Mouse (Mus musculus): ENCODE results near the gene Prdm12.

The Prdm12 gene

DNA sequence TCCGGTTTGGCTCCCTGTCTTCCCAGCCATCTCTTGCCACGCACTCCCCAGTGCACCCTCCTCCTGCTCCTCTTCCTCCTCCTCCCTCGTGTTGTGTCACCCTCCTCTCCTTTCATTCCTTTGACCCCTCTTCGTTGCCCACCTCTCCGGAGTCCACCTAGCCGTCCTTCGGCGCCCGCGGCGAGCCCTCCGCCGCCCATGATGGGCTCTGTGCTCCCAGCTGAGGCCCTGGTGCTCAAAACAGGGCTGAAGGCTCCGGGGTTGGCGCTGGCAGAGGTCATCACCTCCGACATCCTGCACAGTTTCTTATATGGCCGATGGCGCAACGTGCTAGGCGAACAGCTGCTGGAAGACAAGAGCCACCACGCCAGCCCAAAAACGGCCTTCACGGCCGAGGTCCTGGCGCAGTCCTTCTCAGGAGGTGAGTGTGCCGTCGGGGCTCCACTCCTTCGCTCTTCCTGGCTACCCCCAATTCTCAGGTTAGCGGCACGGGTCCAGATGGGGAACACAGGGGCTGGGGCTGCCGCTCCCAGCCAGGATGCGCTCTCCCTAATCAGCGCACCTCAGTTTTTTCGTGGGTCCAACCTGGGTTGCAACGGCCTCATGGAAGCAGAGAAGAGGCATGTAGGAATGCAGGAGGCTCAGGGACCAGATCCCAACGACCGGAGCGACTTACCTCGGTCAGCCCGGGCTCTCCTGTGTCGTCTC is at the start of gene Prdm12:
Gene Prdm12, plus strand, starts transcription at position 137 of the 708 bp plus-strand sequence.
- in situ Hi-C loops (cut with MboI) = no loop called here

DNA sequence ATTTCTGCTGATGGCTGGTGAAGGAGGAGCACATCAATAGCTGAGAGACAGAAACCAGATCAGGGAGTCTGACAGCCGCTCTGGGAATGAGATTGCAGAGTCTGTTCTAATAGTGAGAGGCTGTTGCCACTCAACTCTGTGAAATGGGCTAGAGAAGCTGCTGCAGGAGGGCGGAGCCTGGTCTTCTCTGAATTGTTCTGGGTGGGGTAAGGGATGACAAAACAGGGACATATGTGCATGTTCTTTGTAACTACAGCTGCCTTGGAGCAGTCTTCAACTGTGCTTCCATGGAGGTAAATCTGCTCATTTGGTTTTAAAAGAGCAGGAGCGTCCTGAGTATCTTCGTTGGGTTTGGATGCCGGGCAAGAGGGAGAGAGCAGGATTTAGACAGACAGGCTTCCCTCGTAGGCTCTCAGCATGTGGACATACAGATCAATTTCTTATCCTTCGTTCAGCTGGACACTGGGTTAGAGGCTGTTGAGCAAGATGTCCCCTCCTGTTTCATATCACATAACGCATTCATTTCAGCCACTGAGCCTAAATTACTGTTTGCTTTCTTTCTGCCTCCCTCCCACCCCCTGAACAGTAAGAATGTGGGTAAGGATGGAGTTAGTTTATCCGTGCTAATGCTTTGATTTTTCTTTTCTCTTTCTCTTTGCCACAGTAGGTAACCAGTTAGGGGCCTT is 47.9 kb upstream of the Prdm12 start:
- in situ Hi-C loops (cut with MboI) = no loop called here

DNA sequence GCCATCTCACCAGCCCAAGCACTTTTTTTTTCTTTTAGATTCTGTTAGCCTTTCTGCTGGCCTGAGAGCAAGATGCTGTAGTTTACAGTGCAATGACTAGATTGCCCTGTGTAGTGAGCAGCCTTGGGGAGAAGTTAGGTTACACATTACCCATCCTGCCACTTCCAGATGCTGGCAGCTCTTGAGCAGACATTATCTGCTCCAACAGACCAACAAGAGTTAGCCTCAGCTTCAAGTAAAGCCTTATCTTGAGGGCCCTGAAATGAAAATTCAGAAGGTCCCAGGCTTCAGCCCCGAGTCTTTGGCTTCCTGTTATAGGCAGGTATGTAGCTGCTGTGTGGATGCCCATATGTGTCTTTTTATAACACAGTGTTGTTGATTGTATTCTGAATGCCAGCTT is 32.3 kb upstream of the Prdm12 start:
- in situ Hi-C loops (cut with MboI) = no loop called here

- in situ Hi-C loops (cut with MboI) = no loop called here
These were observed 30.0 kb upstream of the Prdm12 start for GRCm38 (mm10) chr2:31609859-31610261.

DNA sequence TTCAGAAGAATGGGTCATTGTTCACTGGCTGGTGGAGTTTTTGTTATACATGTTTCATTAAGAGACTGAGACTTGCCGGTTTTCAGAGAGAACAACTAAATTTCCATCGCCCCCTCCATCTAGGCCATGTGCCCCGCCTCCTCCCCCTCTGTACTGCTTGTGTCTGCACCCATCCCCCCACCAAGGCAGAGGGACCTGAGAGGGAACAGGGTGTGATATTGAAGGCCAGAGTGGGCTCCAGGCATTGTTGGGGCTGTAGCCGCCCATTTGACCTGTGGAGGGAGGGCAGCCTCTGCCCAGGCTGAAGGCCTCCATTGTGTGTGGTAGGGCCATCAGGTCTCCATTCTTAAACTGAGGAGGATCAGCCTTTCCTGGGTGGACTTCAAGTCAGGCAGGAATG is 28.9 kb upstream of the Prdm12 start:
- in situ Hi-C loops (cut with MboI) = no loop called here

DNA sequence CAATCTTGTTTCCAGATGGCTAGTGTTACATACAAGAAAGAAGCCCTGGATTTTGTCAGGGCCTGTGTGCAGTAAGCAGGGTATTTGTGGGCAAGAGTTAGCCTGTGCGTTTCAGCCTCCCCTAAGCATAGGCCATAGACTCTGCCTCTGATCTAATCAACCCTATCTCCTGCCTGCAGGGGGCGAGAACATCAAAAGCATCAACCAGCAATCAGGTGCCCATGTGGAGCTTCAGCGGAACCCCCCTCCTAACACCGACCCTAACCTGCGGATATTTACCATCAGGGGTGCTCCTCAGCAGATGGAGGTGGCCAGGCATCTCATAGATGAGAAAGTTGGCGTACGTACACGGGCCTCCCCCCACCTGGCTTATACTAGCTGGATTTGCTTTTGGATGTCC is 28.4 kb upstream of the Prdm12 start:
- in situ Hi-C loops (cut with MboI) = no loop called here

- in situ Hi-C loops (cut with MboI) = no loop called here
These were observed 27.2 kb upstream of the Prdm12 start for GRCm38 (mm10) chr2:31612627-31613026.

- in situ Hi-C loops (cut with MboI) = no loop called here
These were observed 26.1 kb upstream of the Prdm12 start for GRCm38 (mm10) chr2:31613781-31614180.

DNA sequence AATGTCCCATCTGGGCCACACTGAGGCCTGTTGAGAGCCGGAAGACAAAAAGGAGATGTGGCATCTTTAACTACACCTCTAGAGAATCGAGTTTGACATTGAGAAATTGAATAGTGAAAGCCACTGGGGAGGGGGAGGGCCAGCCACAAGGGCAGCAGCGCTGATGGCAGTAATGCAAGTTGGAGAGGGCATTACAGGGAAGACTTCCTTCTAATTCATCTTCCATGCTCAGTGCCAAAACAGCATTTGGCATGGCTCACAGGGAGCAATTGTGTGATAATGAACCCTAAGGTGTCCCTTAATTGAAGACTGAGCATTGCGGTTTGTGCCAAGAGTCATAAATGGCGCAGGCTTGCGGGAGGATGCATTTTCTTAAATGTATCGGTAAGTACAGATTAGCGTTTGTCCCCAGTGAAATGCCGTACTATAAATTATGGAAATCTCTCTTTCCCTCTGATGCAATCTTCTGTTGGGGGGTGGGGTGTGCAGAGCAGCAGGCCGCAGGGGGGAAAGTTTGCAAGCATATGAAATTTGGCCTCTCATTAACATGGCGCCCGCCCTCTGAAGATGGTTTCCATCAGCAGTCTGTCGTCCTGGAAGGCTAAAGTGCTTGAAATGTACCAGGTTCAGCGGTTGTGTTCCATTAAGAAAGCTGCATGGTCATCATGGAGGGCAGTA is 21.2 kb upstream of the Prdm12 start:
- in situ Hi-C loops (cut with MboI) = no loop called here

DNA sequence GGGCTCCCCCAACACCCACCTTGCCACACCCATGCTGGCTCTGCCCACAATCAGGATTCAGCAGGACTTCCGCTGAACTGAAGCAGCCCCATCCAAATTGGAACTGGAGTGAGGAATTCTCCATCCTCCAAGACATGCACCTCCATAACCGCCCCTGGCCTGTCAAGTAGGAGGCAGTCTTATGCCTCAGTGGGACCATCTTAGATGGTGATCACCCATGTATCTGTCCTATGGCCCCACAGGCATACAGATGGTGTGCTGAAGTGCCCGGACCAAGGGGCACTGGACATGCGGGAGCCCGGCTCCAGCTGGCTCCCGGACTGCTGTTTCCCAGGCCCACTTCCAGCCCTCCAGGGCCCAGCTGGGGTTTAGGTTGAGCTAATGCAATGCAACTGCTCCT is 20.6 kb upstream of the Prdm12 start:
- in situ Hi-C loops (cut with MboI) = no loop called here

- in situ Hi-C loops (cut with MboI) = no loop called here
These were observed 6.3 kb upstream of the Prdm12 start for GRCm38 (mm10) chr2:31633531-31633930.

DNA sequence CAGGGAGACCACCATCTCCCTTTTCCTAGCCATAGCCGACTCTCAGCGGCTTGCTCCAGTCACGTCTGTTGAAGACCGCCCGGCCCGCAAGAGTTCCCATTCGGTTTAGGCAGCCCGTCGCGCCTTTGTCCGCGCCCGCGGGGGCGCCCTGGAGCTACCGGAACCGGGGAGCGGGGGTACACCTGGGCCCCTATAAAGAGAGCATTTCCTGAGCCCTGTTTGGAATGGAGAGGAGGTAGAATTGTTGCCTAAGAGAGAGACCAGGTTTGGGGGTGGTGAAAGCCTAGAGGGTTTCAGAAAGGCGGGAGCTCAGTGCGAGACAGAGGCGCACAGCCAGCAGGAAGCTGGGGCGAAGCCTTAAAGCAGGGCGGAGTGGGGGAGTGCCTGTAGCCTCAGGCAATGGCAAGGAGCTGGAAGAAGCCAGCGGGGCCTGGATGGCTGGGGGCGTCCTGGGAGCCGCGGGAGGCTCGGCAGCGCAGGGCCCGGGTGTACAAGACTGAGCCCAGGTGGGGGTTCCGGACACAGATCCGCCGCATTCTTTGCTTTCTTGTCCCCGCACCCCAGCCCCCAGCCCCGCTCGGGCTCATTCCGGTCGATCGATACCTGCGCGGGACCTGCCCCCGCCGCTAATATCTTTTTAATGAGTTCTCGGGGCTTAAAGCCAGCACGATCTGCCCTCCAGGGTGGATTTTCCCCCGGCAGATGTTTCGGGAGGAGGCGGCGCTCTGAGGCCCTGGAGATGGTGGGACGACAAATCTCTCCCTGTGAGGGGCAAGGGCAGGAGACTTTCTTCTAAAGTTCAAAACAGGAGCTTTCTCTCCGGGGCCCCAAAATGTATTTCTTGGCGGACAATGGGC is 4.3 kb upstream of the Prdm12 start:
- in situ Hi-C loops (cut with MboI) = no loop called here

- in situ Hi-C loops (cut with MboI) = no loop called here
These were observed 3.6 kb upstream of the Prdm12 start for GRCm38 (mm10) chr2:31636138-31636741.

- in situ Hi-C loops (cut with MboI) = no loop called here
These were observed 3.1 kb upstream of the Prdm12 start for GRCm38 (mm10) chr2:31636742-31637141.

DNA sequence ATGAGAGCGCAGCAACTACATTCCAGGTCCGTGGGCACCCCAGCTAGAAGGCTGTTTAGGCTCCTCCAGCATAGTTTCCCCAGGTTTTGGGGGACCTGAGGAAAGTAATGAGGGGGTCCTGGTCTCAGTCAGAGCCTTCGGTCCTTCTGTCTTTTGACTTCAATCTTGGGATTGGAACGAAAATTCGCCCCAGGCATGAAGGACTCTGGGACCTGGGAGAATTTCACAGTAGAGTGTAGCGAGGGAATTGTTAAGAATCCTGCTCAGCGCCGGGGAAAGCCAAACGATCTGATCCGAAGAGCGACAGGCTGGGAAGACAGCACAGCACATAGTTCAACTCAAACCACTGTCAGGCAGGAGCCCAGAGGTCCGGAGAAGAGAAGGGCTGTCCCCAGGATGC is 2.5 kb upstream of the Prdm12 start:
- in situ Hi-C loops (cut with MboI) = no loop called here

DNA sequence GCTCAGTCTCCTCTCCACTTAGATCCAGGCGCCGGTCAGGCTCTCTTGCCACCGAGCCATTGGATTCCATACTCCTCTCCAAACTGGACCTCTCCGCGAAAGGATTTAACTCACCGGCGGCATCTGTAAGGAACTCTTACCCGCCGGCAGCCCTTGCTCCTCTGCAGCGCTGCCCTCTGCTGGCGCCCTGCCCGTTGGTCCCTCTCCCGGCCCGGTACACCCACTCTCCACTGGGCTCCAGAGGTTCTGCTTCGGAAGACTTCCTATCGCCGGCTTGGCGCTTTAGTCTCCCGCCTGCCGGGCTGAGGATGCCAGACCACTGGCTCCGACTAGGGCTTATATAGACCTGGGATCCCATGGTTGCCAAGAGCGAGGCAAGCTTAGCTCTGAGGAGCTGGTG is 2.0 kb upstream of the Prdm12 start:
- in situ Hi-C loops (cut with MboI) = no loop called here

- in situ Hi-C loops (cut with MboI) = no loop called here
These were observed 1.0 kb upstream of the Prdm12 start for GRCm38 (mm10) chr2:31638581-31639465.

DNA sequence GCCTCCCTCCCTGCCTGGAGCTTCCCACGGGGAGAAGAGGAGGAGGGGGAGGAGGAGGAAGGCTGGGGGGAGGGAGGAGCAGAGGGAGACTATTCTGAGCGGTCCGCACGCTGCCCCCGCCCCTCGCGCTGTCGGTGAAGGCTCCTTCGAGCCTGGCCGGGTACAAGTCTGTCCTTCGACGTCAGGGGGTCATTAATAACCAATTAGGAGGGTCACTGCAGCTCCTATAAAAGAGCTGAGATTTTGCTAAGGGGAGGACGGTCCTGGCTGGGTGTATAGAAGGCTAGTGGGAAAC is 424 bp upstream of the Prdm12 start:
- in situ Hi-C loops (cut with MboI) = no loop called here

GRCm38 (mm10) chr2:31640609-31641507 is 1.0 kb downstream of the Prdm12 start:
- in situ Hi-C loops (cut with MboI) = no loop called here

- in situ Hi-C loops (cut with MboI) = no loop called here
These were observed 1.6 kb downstream of the Prdm12 start for GRCm38 (mm10) chr2:31641508-31641830.
